Mouse (Mus musculus): Measurements from ENCODE around the gene Gm6465. TPM values are rescaled to one million over a fixed set of nuclear protein-coding genes. Genes with fewer than 3 reads are reported as not detected.
"Not testable (repeated sequence)": the region's sequence is repeated elsewhere in the genome, so short reads cannot be mapped to it uniquely, and the experiment has no call there.

The Gm6465 gene
- polyA plus RNA-seq (2011; ENCODE audit: insufficient read length, low read depth, missing spikeins) = not detected in 2 replicates

GRCm38 (mm10) chr5:11845239-11845638, at the start of gene Gm6465:
Gene Gm6465 (plus strand): TSS chr5:11845539.
- not testable (repeated sequence) for H3K27ac ChIP-seq (ENCODE audit: insufficient read depth, low read length); H3K4me3 ChIP-seq (ENCODE audit: insufficient read depth, low read length); H3K4me1 ChIP-seq (ENCODE audit: control insufficient read depth, insufficient read depth, low read length)

- H3K4me3 ChIP-seq (ENCODE audit: insufficient read depth, low read length); H3K4me1 ChIP-seq (ENCODE audit: control insufficient read depth, insufficient read depth, low read length); H3K27ac ChIP-seq (ENCODE audit: insufficient read depth, low read length): not testable (repeated sequence)
Observed at GRCm38 (mm10) chr5:11845824-11846223, 485 bp downstream of the Gm6465 start.

GRCm38 (mm10) chr5:11857909-11858308, 12.6 kb downstream of the Gm6465 start:
- not testable (repeated sequence) for H3K27ac ChIP-seq (ENCODE audit: insufficient read depth, low read length); H3K4me1 ChIP-seq (ENCODE audit: control insufficient read depth, insufficient read depth, low read length); H3K4me3 ChIP-seq (ENCODE audit: insufficient read depth, low read length)

Other genes starting within 250 kb of the Gm6465 start
- not detected in 2 replicates for gene Gm8922, start 163.6 kb upstream of the Gm6465 start, polyA plus RNA-seq (2011; ENCODE audit: insufficient read length, low read depth, missing spikeins)
- not detected in 2 replicates for gene Gm8926, start 75.0 kb upstream of the Gm6465 start, polyA plus RNA-seq (2011; ENCODE audit: insufficient read length, low read depth, missing spikeins)
- not detected in 2 replicates for gene 4933402N22Rik, start 72.5 kb downstream of the Gm6465 start, polyA plus RNA-seq (2011; ENCODE audit: insufficient read length, low read depth, missing spikeins)

Measured in embryonic fibroblast, embryonic 13.5 days (primary cell).